Mouse (Mus musculus) C2C12 (cell line): ENCODE data around the gene Scarb1.
A peak's percentile ranks its signal among the peaks of the same experiment; 100 is the strongest.

Source experiments
- CTCF ChIP-seq: IDR thresholded peaks from one replicate; pipeline ENCODE4 v1.5.1; 2011; ENCODE audit not compliant: control insufficient read depth, insufficient read depth, insufficient read length
- FOSL1 ChIP-seq: IDR thresholded peaks from one replicate; pipeline ENCODE4 v1.8.0; 2011; ENCODE audit warnings: mild to moderate bottlenecking, low read length; ENCODE audit not compliant: poor library complexity, insufficient read depth, severe bottlenecking
- MAX ChIP-seq: IDR thresholded peaks from one replicate; pipeline ENCODE4 v1.6.1; 2011; ENCODE audit warnings: mild to moderate bottlenecking, control low read depth
- MYOD1 ChIP-seq: IDR thresholded peaks from one replicate; pipeline ENCODE4 v1.6.1; 2011; ENCODE audit warnings: low read depth; ENCODE audit not compliant: control insufficient read depth, insufficient read length
- MYOG ChIP-seq: IDR thresholded peaks from one replicate; pipeline ENCODE4 v1.6.1; 2011; ENCODE audit not compliant: control insufficient read depth, insufficient read length; ENCODE audit errors: extremely low read depth
- USF1 ChIP-seq: IDR thresholded peaks from one replicate; pipeline ENCODE4 v1.6.1; 2011; ENCODE audit warnings: low read depth, mild to moderate bottlenecking, control low read depth, moderate library complexity

GRCm38 (mm10) chr5:125245534-125246151 lies 95.3 kb downstream of the Scarb1 start:
- no peak for TF ChIP-seq CTCF
- TF ChIP-seq MYOD1: no peak
- no peak for TF ChIP-seq MYOG
- TF ChIP-seq MAX: peak; percentile 34
- no peak for TF ChIP-seq USF1
- no peak for TF ChIP-seq FOSL1
